Mouse (Mus musculus) limb, embryonic 14.5 days (tissue): Measurements from ENCODE around the gene Tspan12. TPM values are rescaled to one million over a fixed set of nuclear protein-coding genes. Genes with fewer than 3 reads are reported as not detected.
"Not testable (repeated sequence)": the region's sequence is repeated elsewhere in the genome, so short reads cannot be mapped to it uniquely, and the experiment has no call there.

Source experiments
- ATAC-seq: fragments of 200-750 bp; cut with Nextera tagmentation; 2 replicates; pipeline ENCODE4 v1.8.0; 2017; ENCODE audit warnings: low read depth, moderate number of reproducible peaks, moderate TSS enrichment; ENCODE audit not compliant: low FRiP score
- DNase-seq: peaks from one replicate; pipeline ENCODE4 v3.0.0-alpha.2; 2015; ENCODE audit warnings: low spot score
- H3K27ac ChIP-seq: fragments of 300-500 bp; sonication (generic); replicated peaks from 2 replicates; pipeline ENCODE4 v1.5.1; 2014; ENCODE audit warnings: low read depth, mild to moderate bottlenecking, low read length, moderate library complexity, mixed read lengths
- H3K27me3 ChIP-seq: fragments of 300-500 bp; sonication (generic); 2 replicates; pipeline ENCODE4 v1.6.1; 2014; ENCODE audit warnings: low read length, mixed read lengths; ENCODE audit not compliant: control insufficient read depth, insufficient read depth
- H3K36me3 ChIP-seq: fragments of 300-500 bp; sonication (generic); 2 replicates; pipeline ENCODE4 v1.6.1; 2014; ENCODE audit warnings: mild to moderate bottlenecking, low read length, moderate library complexity, mixed read lengths; ENCODE audit not compliant: control insufficient read depth, insufficient read depth
- H3K4me1 ChIP-seq: fragments of 300-500 bp; sonication (generic); 2 replicates; pipeline ENCODE4 v1.6.1; 2014; ENCODE audit warnings: antibody characterized with exemption, low read length, mixed read lengths; ENCODE audit not compliant: control insufficient read depth, insufficient read depth
- H3K4me2 ChIP-seq: fragments of 300-500 bp; sonication (generic); replicated peaks from 2 replicates; pipeline ENCODE4 v1.6.1; 2014; ENCODE audit warnings: low read depth, mild to moderate bottlenecking, low read length, moderate library complexity; ENCODE audit not compliant: severe bottlenecking
- H3K4me3 ChIP-seq: fragments of 300-500 bp; sonication (generic); replicated peaks from 2 replicates; pipeline ENCODE4 v1.5.1; 2014; ENCODE audit warnings: low read length
- H3K9ac ChIP-seq: fragments of 300-500 bp; sonication (generic); 2 replicates; pipeline ENCODE4 v1.6.1; 2014; ENCODE audit warnings: mild to moderate bottlenecking, low read depth, low read length, moderate library complexity; ENCODE audit not compliant: severe bottlenecking
- H3K9me3 ChIP-seq: fragments of 300-500 bp; sonication (generic); 2 replicates; pipeline ENCODE4 v1.6.1; 2016; ENCODE audit warnings: low read length; ENCODE audit not compliant: control insufficient read depth
- POLR2A ChIP-seq: fragments of 200-500 bp; IDR thresholded peaks from 2 replicates; pipeline ENCODE4 v1.8.0; 2012; ENCODE audit warnings: inconsistent platforms, mild to moderate bottlenecking, moderate library complexity, borderline replicate concordance; ENCODE audit not compliant: insufficient read depth, insufficient read length; ENCODE audit errors: extremely low read depth
- WGBS: fragments of 180-500 bp; shearing (Covaris S2); extraction: QIAGEN DNeasy Blood & Tissue Kit; methylation state at CpG from one replicate; pipeline ENCODE4 v1.1.7; 2014; 5-methylcytosine and 5-hydroxymethylcytosine counted together
- polyA plus RNA-seq, 2 experiments: library from polyadenylated mRNA; depleted of rRNA in 1 of 2; stranded (reverse) in 1 of 2; unstranded in 1 of 2; fragments of >200 nt; fragmentation: Nextera tagmentation in 1 of 2; extraction: Ambion mirVana in 1 of 2; gene quantifications; 2 replicates each; pipeline versions ENCODE4 v1.2.1 to v1.2.3; 2012 to 2014

The Tspan12 gene
- polyA plus RNA-seq (2012; rRNA removed) (10.2 and 10.5 TPM in 2 replicates), polyA plus RNA-seq (2014; fragmentation: Nextera tagmentation; extraction: Ambion mirVana) (34.0 and 39.6 TPM in 2 replicates)

DNA sequence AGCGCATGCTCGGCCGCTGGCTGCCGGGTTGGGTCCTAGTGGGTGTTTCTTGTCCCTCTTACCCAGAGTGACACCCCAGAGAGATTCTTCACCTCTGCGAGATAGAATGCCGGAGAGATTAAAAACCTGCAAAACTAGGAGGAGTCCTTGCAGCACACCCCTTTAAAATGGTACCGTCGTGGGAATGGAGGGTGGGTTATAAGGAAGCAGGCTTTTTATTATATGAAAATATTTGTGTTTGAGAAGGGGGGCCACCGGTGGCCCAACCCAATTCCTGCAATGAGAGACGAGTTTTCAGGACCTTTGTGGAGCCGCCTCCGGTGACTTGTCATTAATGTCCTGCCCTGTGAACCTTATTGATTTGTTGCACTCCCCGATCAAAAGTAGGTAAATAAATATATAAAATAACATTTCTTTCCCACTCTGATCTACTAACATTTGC lies at the start of gene Tspan12:
TSS of gene Tspan12 (minus strand) at position 172 of the 442 bp plus-strand sequence.
- peak within 1 kb of the TSS; percentile 87 for H3K9ac ChIP-seq
- no peaks in the 10 kb centered on the region; the same call in 1 of the 2 replicates for H3K36me3 ChIP-seq
- WGBS = 1% methylated on average over 13 of the region's 13 CpGs
- H3K4me3 ChIP-seq = peak within 1 kb of the TSS; percentile 61
- peak within 1 kb of the TSS; percentile 84 for H3K27ac ChIP-seq
- TF ChIP-seq POLR2A = no peak
- H3K4me2 ChIP-seq = peak within 1 kb of the TSS; percentile 78
- ATAC-seq (0 out of 2 replicates have a peak, but pooled peaks have one; percentile 7), DNase-seq (no peak)
- no peaks in the 10 kb centered on the region for H3K9me3 ChIP-seq
- H3K4me1 ChIP-seq = peaks cover 8% of the 10 kb centered on the region; the same call in 1 of the 2 replicates
- no peaks in the 10 kb centered on the region for H3K27me3 ChIP-seq

DNA sequence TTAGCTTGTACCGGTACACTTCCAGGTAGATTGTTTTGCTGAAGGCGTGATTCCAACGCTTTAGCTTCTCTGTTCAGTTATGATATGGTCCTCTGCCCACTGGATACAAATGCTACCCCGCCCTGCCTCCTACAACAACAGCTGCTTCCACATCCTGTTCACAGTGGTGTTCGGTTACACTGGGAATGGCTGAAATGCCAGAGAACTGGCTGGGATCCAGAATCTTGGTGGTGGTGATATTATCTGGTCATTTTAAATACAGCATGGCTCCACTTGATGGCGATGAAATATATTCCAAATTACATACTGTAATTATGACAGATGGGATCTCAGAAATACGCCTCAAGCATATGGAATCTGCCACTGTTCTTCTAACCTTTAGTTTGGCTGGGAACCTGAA lies 42.1 kb upstream of the Tspan12 start:
- no peaks in the 10 kb centered on the region for H3K9me3 ChIP-seq
- no peak overlapping the region for H3K4me2 ChIP-seq
- no peak overlapping the region for H3K27ac ChIP-seq
- TF ChIP-seq POLR2A = no peak
- DNase-seq (peak; percentile 89), ATAC-seq (peak; percentile 88)
- H3K36me3 ChIP-seq = no peaks in the 10 kb centered on the region
- no peak overlapping the region for H3K9ac ChIP-seq
- no peaks in the 10 kb centered on the region for H3K4me1 ChIP-seq
- no peak overlapping the region for H3K4me3 ChIP-seq
- WGBS = 54% methylated on average over 7 of the region's 7 CpGs
- no peaks in the 10 kb centered on the region for H3K27me3 ChIP-seq

DNA sequence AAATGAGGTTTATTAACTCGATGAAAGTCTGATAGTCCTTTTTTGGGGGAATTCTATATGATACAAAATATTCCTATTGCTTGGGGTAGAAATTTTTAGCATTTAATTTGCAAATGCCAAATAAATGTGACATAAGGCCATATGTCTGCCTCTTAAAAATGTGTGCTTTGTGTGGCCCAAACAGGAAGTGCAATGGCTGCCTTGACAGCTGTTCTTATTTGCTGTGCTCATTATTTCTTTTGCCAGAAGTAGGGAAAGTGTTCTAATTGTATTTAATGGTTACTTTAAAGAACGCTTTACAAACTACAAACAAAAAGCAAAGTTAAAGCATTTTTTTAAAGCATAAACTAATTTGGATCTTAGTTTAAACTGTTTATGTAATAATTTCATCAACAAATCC lies 36.8 kb upstream of the Tspan12 start:
- Histone ChIP-seq H3K27me3 (no peaks in the 10 kb centered on the region), H3K4me1 (no peaks in the 10 kb centered on the region), H3K4me3 (no peak overlapping the region), H3K4me2 (no peak overlapping the region), H3K9me3 (no peaks in the 10 kb centered on the region), H3K36me3 (no peaks in the 10 kb centered on the region), H3K9ac (no peak overlapping the region), H3K27ac (no peak overlapping the region)
- 52% methylated on average over 2 of the region's 2 CpGs for WGBS
- ATAC-seq (no peak), DNase-seq (no peak)
- no peak for TF ChIP-seq POLR2A

DNA sequence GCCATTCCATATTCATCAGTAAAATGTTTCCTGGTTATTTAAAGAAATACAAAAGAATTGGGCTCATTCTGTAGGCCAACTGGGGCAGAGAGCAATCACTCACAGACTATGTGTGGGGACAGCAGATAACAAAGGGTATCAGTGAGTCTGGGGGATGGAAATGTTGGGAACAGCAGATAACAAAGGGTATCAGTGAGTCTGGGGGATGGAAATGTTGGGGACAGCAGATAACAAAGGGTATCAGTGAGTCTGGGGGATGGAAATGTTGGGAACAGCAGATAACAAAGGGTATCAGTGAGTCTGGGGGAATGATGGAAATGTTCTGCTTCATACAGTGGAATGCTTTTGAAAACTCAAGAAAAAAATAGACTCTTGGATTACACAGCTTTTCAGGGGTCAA lies 35.7 kb upstream of the Tspan12 start:
- H3K9ac ChIP-seq, H3K27me3 ChIP-seq, H3K9me3 ChIP-seq, H3K4me3 ChIP-seq, H3K36me3 ChIP-seq, ATAC-seq, H3K27ac ChIP-seq, H3K4me1 ChIP-seq, H3K4me2 ChIP-seq, DNase-seq: not testable (repeated sequence)

DNA sequence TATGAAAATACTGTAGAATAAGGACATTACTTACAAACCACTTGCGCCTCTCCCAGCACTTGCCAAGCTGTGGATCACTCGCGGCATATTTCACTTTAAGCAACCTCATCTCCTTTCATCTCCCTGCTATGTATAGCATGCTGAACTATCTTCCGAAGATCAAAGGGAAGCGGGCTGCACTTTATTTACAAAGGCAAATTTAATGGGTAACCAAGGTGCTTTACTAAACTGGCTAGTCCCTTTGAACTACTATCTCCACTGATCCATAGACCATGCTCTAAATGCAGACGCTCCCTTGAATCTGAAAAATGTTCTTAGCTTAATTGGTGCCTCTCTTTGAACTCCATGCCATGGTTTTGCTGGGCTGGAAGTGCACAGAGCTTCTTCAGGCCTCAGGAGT lies 27.2 kb upstream of the Tspan12 start:
- ATAC-seq = no peak
- 25% methylated on average over 6 of the region's 6 CpGs for WGBS
- no peaks in the 10 kb centered on the region for H3K9me3 ChIP-seq
- no peak overlapping the region for H3K27ac ChIP-seq
- H3K4me1 ChIP-seq = no peaks in the 10 kb centered on the region
- no peaks in the 10 kb centered on the region for H3K27me3 ChIP-seq
- no peak overlapping the region for H3K4me2 ChIP-seq
- no peak overlapping the region for H3K4me3 ChIP-seq
- no peak overlapping the region for H3K9ac ChIP-seq
- H3K36me3 ChIP-seq = no peaks in the 10 kb centered on the region
- DNase-seq = no peak
- TF ChIP-seq POLR2A = no peak

DNA sequence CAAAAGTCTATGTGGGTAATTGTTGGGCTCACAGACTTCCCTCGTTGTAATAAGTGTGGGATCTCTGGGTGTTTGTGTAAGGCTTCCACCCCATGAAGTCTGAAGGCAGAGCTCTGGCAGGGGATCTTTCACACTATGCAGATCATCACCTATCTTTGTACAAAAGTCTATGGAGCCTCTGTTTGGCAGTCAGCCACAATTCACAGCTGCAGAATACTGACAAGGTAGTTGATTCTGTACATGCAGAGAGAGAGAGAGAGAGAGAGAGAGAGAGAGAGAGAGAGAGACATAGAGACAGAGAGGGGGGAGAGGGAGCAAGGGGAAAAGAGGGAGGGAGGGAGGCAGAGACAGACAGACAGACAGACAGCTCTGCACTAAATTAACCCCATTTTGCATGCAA lies 15.0 kb upstream of the Tspan12 start:
- no peaks in the 10 kb centered on the region for H3K9me3 ChIP-seq
- no peaks in the 10 kb centered on the region for H3K27me3 ChIP-seq
- TF ChIP-seq POLR2A = no peak
- H3K4me1 ChIP-seq = no peaks in the 10 kb centered on the region
- DNase-seq (no peak), ATAC-seq (no peak)
- H3K9ac ChIP-seq = no peak overlapping the region
- no peak overlapping the region for H3K4me3 ChIP-seq
- no peak overlapping the region for H3K27ac ChIP-seq
- H3K4me2 ChIP-seq = no peak overlapping the region
- WGBS = 55% methylated on average over 1 of the region's 1 CpGs
- no peaks in the 10 kb centered on the region for H3K36me3 ChIP-seq
